Mouse (Mus musculus) right cerebral cortex, adult 2 months (tissue): ENCODE data around the gene Nxpe3.
A peak's percentile ranks its signal among the peaks of the same experiment; 100 is the strongest.
"Not testable (repeated sequence)": the region's sequence is repeated elsewhere in the genome, so short reads cannot be mapped to it uniquely, and the experiment has no call there.

Experiments
- DNase-seq, 2 experiments: peaks; one replicate each; pipeline ENCODE4 v3.0.0; 2021 to 2022; ENCODE audit warnings: low spot score in 2 of 2

Nxpe3 gene

DNA sequence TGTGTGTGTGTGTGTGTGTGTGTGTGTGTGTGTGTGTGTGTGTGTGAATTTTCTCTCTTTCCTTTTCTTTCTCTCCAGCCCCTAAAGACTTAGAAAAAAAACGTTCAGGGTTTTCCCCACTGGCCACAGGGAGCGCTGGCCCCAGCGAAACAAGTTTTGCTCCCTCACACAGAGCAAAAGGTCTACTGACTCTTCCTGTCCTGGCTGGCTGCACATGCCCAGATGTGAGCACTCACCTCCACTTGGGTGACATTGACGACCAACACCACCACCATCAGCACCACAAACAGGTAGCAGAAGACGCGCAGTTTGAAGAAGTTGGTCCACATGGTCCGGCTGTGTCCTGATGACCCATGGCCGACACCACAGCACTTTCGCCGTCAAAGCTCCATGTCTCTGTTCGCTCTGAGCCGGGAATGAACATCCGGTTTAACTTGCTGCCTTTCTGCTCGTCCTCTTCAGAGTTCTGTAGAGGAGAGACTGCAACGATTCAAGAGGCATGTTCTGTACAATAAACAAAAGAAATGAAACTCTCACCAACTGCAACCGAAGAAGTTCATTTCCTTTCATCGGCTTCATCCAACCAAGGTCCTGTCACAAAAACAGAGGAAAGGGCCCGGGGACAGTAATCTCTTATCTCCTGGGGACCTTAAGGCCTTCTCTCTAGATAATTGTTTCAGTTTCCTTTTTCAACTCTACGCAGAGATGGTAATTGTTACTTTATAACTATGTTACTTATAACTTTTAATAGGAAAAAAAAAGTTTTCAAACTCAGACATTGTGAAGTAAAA, 4.5 kb downstream of the Nxpe3 start:
- no peak for DNase-seq

DNA sequence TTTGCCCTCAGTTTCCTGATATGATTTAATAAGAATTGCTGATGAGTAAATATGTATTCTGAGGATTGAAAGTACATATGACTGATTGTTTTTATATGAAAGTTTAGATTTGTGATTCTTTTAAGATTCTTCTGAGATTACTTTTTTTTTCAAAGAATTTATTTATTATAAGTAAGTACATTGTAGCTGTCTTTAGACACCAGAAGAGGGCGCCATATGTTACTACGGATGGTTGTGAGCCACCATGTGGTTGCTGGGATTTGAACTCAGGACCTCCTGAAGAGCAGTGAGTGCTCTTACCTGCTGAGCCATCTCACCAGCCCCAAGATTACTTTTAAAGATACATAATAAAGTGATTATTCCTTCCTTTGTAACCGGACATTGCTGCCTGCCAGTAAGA, 5.6 kb downstream of the Nxpe3 start:
- no peak for DNase-seq

DNA sequence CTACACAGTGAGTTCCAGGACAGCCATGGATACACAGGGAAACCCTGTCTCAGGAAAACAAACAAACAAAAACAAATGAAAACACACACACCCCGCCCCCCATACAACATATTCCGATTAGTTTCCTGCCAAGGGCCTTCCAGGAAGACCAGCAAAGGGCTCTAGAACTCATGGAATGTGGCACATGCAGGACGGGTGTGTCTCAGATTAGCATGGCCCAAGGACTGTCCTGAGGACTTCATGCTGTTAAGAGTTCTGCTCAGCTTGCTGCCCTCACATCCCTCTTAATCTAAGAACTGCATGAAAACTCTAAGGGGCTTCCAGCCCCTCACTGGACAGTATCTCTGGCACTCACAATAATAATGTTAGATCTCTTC, 6.5 kb downstream of the Nxpe3 start:
- DNase-seq: no peak

GRCm38 (mm10) chr16:55887814-55888583, 7.1 kb downstream of the Nxpe3 start:
- DNase-seq: no peak

DNA sequence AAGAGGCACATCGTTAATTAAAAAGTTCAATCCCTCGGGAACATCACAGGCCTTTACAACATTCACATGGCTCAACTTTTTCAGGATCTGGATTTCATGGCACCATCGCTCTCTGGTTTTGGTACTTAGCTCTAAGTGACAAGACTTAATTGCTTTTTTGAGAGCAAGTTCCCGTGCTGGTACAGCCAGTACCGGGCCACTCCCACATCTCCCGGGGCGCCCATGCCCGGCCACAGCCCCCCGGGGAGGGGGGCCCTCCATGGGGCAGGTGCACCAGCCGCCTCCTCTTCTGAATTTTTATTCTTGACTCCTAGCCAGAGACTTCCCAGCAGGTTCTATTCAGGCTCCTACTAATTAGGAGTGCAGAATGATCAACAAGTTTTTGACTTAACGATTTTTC, 10.8 kb downstream of the Nxpe3 start:
- no peak for DNase-seq

DNA sequence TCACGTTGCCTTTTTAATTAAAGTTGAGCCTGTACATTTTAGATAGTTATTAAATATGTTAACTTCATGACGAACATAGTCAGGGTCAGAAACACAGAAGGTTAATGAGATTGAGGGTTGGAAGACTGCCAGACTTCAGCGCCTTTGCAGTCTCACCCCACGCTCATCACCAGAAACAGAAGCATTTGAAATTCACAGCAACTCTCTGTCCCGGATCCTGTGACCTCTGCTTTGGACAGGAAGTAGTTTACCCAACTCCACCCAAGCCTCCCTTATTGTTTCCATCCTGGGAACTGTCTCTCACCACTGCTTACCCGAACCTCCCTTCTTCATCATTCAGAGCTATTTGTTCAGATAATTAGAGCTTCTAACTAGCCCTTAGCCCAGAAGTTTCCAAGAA, 19.1 kb downstream of the Nxpe3 start:
- no peak for DNase-seq

GRCm38 (mm10) chr16:55863832-55864231, 31.3 kb downstream of the Nxpe3 start:
- no peak for DNase-seq

DNA sequence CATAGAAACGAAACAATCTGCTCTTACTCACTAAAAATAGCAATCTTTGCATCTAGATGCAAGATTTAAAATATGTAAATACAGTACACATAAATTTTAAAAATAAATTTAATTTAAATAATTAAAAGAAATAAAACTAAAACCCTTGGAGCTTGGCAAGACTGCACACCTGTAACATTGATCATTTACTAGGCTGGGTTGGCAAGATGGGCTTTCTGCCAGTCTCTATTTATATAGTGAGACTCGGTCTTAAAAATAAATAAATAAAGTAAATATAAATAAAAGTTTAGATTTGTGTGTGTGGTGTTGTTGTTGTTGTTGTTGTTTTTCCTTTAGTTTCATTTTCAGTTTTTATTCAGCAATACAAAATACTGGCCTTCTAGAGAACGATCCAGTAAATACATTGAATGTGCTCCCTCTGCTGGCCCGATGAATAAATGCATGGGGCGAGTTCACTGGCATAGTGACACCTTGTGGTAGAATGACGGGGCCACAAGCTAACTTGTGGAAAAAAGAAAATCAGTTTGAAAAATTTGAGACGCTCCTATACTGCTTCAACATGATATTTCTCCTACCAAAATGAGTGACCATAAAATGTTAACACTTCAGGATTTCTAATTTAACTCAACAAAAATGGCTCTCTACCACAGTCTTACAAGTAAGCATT, 31.8 kb downstream of the Nxpe3 start:
- DNase-seq: peak; percentile 76 to 77

DNA sequence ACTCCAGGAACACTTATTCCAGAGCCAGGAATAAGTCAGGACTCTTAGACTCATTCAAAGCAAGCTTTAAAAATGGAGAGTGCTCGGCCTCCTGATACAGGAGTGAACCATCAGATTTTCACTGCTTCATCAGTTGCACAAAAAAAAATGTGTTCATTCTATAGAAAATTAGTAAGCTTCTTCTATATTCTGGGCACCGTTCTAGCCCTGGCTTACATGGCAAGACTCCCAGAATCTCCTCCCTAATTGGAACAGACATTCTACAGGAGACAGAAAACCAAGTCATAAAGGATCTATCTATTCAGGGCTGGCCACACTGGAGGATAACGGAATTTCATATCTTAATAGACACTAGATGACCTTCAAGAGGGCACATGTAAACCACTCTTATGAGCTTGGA, 34.0 kb downstream of the Nxpe3 start:
- DNase-seq: peak; percentile 37 to 46

DNA sequence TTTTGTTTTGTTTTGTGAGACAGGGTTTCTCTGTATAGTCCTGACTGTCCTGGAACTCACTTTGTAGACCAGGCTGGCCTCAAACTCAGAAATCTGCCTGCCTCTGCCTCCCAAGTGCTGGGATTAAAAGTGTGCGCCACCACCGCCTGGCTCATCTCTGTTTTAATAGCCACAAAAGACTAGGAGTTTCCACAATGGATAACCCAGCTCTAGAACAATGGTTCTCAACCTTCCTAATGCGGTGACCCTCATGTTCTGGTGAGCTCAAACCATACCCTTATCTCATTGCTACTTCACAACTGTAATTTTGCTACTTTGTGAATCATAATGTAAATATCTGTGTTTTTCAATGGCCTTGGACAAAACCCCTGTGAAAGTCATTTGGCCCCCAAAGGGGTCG, 35.7 kb downstream of the Nxpe3 start:
- not testable (repeated sequence) for DNase-seq

GRCm38 (mm10) chr16:55858465-55858864, 36.6 kb downstream of the Nxpe3 start:
- peak; percentile 76 to 77 for DNase-seq

GRCm38 (mm10) chr16:55852943-55853727, 42.0 kb downstream of the Nxpe3 start:
- DNase-seq: peak; percentile 75 to 82

- no peak for DNase-seq
Measured at GRCm38 (mm10) chr16:55852515-55852914, 42.6 kb downstream of the Nxpe3 start.

- DNase-seq: no peak
Measured at GRCm38 (mm10) chr16:55850485-55850884, 44.6 kb downstream of the Nxpe3 start.

DNA sequence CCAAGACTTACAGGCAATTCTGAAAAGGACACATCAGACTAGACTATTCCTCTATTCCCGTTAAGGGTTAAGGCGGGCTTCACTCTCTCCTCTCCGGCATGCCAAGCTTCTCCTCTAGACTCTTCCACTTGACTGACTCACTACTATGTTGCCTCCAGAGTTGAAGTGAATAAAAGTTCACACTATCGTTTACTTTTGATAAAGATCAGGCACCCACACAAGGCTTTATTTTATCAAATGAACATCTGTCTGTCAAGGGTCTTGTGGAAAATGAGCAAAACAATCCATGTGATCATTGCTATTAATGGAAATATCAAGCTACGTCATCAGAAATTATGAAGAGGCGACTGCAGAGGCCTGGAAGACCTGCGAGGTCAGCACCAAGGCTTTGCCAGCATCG, 47.4 kb downstream of the Nxpe3 start:
- no peak for DNase-seq

GRCm38 (mm10) chr16:55844847-55845246, 50.2 kb downstream of the Nxpe3 start:
- no peak for DNase-seq

- no peak for DNase-seq
Measured at GRCm38 (mm10) chr16:55843919-55844318, 51.2 kb downstream of the Nxpe3 start.

GRCm38 (mm10) chr16:55843134-55843533, 52.0 kb downstream of the Nxpe3 start:
- DNase-seq: no peak

- no peak for DNase-seq
Measured at GRCm38 (mm10) chr16:55841506-55841905, 53.6 kb downstream of the Nxpe3 start.

DNA sequence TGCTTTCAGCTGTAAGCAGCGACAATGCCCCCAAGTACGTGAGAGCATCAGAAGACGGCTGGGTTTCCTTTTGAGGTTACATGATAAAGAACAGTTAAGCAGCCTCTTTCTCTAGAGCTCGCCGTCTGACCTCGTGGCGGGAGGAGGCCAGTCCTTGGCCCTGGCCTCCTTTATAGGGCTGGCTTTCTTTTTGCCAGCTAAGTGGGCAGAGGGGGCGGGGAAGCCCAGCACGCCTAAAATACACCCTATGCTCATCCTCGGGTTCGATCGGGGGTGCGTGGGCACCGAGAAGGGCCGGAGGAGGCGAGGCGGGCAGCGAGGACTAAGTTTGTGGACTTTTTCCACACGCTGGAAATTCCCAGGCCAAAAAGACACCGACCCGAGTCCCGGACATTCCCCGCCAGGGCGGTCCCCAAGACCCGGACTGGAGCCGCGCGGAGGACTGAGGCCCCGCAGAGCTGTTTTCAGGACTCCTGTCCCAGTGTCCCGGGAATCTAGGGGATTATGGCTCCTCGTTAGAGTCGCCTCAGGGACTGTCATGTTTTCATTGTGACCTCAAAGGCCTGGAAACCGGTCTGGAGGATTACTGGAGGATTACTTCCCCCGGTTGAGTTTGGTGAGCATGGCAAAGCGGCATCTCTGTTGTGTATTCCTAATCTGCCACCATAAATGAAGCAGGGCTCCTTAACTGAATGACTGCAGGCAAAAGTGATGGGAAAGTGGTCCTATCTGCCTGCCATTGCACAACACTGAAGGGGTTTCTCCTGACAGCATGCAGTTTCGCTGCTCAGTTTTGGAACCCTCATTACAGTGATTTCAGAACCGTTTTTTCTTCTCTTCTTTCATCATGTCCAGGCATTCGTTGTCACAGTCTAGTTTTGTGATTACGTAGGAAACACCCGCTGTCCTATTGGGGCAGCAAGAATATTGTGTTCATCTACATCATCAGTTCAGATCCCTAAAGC, 56.3 kb downstream of the Nxpe3 start, which contains the start of gene Nfkbiz:
Gene Nfkbiz, minus strand, starts transcription at position 390 of the 965 bp plus-strand sequence.
- peak; percentile 71 to 82 for DNase-seq

DNA sequence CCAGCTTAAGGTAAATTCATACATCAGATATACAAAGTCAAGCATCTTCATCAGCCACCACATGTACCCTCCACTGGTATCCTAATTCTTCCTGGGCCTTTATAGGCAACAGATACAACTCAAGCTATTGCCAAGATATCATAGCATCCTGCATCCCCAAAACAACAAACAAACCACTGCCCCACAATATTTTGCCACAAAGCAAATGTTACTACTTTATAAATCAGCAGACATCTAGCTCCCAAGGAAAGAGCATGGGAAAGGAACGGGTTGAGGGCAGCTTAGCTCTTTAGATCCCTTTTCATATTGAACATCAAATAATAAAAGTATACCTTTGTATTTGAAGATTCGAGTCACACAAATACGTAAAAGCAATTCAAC, 57.0 kb downstream of the Nxpe3 start:
- DNase-seq: no peak
